Mouse (Mus musculus) testis, postnatal 14 days (tissue): Measurements from ENCODE around the gene Ctcfl.
A peak's percentile ranks its signal among the peaks of the same experiment; 100 is the strongest.

Experiments used
- DNase-seq: peaks from one replicate; pipeline ENCODE4 v3.0.0; 2021; ENCODE audit warnings: low spot score

The Ctcfl gene

DNA sequence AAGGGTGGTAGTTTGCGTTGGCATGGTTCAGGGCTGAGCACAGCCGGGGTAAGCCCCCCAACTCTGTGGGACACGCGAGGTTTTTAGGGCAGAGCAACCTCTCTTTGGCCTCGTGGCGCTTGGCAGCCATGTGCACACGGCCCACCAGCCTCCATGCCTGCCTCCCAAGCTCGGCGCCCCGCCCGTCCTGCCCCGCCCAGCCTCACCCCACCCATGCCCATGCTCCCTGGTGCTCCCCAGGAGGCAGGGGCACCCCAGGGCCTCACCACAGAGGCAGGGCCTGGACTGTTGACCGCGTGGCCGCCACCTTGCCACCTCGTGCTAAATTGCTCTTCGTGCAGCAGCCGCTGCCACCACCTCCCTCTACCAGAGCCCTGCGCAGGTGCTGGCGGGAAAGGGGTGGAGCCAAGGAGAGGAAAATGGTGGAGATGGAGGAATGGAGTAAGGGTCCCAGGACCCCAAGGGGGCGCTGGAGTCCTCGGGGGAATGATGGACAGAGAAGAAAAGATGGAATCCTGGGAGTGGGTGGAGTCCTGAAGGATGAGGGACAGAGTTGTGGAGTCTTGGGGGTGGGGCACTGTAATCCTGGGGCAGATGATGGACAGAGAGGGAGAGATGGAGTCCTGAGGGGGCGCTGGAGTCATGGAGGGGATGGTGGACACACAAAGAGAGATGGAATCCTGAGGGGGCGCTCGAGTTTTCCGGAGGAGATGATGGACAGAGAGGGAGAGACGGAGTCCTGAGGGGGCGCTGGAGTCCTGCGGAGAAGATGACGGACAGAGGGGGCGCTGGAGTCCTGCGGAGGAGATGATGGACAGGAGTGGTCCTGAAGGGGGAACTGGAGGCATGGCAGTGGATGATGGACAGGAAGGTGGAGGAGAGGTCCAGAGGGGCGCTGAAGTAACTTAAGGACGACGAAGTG is at the start of gene Ctcfl:
TSS of gene Ctcfl (minus strand) at position 503 of the 922 bp plus-strand sequence.
- peak; percentile 87 for DNase-seq

- no peak for DNase-seq
These were observed 49.1 kb upstream of the Ctcfl start for GRCm38 (mm10) chr2:173168411-173168851.

- no peak for DNase-seq
These were observed 46.0 kb upstream of the Ctcfl start for GRCm38 (mm10) chr2:173165357-173165756.

GRCm38 (mm10) chr2:173164946-173165345 is 45.6 kb upstream of the Ctcfl start:
- no peak for DNase-seq

DNA sequence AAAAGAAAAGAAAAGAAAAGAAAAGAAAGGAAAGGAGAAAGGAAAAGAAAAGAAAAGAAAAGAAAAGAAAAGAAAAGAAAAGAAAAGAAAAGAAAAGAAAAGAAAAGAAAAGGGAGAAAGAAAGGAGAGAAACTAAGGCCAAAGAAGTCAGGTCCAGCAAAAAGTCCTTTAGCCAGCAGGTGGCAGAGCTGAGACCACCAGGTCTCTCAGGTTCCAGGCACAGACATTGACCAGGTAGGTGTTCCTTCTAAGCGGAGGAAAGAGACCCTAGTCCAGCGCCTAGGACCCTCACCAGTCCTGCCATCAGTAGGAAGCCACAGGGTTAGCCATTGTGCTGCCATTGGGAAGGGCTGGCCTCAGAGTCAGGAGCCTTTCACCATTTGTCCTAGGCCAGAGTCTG is 45.0 kb upstream of the Ctcfl start:
- no peak for DNase-seq

- no peak for DNase-seq
These were observed 44.1 kb upstream of the Ctcfl start for GRCm38 (mm10) chr2:173163380-173163779.

- DNase-seq = peak; percentile 80
These were observed 40.3 kb upstream of the Ctcfl start for GRCm38 (mm10) chr2:173159354-173160311.

GRCm38 (mm10) chr2:173158390-173159055 is 39.2 kb upstream of the Ctcfl start:
- DNase-seq = no peak

DNA sequence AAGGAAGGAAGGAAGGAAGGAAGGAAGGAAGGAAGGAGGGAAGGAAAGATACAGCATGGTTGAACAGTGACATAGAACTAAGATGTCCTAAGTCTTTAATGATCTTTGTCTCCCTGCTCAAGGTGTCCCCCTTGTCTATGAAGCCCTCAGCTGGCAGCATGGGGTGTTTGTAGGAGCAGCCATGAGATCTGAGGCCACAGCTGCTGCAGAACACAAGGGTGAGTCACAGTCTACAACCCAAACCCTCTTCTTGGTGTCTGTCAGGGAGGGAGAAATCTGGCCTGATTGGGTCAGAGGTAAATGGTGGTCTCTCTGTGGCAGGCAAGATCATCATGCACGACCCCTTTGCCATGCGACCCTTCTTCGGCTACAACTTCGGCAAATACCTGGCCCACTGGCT is 38.5 kb upstream of the Ctcfl start:
- DNase-seq = no peak

DNA sequence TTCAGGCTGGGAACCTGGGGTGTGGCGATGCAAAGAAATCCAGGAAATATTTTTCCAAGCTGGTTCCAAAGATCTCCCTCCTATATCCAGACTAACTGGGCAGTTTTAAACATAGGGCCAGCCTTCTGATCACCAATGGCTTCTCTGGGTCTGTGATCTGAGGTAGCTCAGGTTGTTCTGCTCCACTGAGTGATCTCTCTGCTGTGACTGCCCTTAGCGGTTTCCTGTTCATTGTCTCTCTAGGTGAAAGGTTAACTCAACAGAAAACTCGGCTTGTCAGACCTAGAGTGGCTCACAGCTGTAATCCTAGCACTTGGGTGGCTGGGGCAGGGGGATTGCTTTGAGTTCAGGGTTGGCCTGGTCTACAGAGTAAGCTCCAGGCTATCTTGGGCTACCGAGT is 38.1 kb upstream of the Ctcfl start:
- DNase-seq = no peak

- no peak for DNase-seq
These were observed 37.6 kb upstream of the Ctcfl start for GRCm38 (mm10) chr2:173156923-173157322.

DNA sequence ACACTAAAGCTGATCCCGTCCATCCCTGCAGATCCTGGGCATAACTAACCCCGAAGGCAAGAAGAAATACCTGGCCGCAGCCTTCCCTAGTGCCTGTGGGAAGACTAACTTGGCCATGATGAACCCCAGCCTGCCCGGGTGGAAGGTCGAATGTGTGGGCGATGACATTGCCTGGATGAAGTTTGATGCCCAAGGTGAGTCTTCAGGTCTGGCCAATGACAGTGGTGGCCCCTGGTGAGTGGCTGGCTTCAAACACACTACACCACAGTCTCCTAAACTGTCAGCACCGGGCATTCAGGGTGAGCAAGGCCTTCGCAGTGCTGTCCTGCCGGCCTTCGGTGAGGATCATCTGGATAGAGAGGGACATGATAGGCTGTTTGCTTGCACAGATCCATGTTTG is 36.6 kb upstream of the Ctcfl start:
- no peak for DNase-seq

- DNase-seq = no peak
These were observed 35.6 kb upstream of the Ctcfl start for GRCm38 (mm10) chr2:173154962-173155361.

DNA sequence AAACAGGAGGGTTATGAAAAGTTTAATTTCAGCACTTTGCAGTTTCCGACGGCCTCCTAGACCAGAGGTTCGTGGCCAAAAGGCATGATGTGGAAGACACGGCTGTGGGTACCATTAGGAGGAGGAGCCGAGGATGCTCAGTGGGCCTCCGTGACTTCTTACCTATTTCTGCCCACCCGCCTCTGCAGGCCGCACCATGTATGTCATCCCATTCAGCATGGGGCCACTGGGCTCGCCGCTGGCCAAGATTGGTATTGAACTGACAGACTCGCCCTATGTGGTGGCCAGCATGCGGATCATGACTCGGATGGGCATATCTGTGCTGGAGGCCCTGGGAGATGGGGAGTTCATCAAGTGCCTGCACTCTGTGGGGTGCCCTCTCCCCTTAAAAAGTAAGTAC is 35.2 kb upstream of the Ctcfl start:
- no peak for DNase-seq

DNA sequence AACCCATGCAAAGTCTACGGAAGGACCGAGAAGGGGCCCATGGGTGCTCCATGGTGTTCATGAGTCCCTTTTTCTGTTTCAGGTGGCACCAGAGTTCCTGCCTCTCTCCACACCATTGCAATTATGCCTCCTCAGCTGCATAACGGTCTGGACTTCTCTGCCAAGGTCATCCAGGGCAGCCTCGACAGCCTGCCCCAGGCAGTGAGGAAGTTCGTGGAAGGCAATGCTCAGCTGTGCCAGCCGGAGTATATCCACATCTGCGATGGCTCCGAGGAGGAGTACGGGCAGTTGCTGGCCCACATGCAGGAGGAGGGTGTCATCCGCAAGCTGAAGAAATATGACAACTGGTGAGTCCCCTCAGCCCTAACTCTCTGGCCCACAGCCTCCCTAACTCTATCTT is 33.9 kb upstream of the Ctcfl start:
- DNase-seq = no peak

DNA sequence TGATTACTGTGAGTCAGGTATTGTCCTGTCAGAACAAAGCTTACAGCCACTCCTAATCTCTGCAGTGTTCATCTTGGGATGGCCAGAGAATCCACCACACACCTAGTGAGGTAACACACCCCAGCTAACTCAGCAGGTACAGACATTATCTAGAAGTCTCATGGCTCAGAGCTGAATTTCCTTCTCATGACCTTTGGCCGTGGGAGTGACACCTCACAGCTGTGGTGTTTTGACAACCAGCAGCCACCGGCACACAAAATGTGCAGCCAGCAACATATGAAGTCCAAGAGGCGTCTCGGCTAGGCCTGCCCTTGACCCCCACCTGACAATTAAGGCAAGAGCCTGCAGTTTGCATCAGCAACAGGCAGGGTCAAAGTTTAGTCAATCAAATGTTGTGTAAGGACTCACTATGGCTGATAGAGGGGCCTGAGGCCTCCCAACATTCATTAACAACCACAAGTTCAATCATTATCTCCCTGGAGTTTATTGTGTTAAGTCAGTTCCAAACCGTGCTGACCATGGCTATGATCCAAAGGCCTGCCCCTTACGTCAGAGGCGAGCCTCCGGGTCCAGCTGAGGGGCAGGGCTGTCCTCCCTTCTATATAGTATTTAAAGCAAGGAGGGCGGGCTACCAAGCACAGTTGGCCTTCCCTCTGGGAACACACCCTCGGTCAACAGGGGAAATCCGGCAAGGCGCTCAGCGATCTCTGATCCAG is 33.3 kb upstream of the Ctcfl start, which contains the start of gene Pck1:
TSS of gene Pck1 (plus strand) at position 613 of the 716 bp plus-strand sequence.
- no peak for DNase-seq

DNA sequence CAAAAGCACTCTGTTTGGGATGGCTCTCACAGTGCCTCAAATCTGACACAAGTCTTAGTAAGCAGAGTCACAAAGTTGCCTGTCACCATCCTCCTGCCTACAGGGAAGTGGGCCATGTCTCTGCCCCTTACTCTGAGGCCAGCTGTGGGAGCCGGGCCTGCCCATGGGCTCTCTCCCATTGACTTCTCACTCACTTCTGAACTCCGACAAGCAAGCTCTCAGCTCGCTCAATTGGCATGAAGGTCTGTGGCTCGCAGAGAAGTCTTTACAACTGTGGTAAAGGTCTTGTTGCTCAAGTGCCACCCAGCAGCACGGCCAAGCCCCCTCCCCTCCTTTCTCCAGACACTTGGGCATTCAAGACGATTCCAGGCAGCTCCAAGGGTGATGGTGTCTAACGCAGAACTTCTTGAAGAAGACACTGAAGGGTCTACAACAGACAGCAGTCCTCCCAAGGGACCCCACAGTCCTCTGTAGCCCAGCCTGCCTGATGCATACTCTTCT is 32.5 kb upstream of the Ctcfl start:
- no peak for DNase-seq

- DNase-seq = no peak
These were observed 32.0 kb upstream of the Ctcfl start for GRCm38 (mm10) chr2:173151352-173151751.

DNA sequence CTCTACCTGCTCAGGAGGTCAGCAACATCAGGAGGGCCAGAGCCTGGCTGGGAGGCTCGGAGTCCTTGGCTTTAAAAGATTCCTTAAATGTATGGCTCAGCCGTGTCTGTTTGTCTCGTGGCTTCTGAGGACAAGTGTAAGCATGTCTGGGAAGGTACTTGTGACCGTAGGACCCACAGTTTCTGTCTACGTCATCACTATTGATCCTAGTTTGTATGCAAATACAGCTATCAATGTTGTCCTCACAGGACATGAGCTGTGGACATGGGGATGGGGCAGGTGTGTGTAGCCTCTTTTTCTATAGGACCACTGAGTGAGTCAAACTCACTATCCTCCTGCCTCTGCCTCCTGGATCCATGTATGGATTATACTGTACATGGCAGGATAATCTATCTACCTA is 28.7 kb upstream of the Ctcfl start:
- no peak for DNase-seq

DNA sequence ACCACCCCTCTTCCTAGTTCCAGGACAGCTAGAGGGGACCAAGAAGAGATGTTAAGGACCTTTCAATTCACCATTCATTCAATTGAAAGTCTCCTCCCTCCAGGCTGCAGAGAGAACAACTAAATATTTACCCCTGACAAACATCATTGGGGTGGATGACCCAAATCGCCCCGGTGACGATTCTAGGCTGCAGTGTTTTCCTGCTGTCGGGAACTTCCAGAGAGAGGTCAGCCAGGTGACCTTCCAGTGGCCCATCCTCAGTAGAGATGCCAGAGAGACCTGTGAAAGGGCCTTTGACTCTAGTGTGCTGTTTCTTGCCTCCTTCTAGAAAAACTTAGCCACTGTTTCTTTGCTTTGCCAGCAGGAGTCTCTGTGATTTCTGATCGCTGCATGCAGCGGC is 27.4 kb upstream of the Ctcfl start:
- DNase-seq = no peak

- no peak for DNase-seq
These were observed 26.5 kb upstream of the Ctcfl start for GRCm38 (mm10) chr2:173145808-173146207.
